Mouse (Mus musculus): ENCODE results near the gene Rbbp4.

DNA sequence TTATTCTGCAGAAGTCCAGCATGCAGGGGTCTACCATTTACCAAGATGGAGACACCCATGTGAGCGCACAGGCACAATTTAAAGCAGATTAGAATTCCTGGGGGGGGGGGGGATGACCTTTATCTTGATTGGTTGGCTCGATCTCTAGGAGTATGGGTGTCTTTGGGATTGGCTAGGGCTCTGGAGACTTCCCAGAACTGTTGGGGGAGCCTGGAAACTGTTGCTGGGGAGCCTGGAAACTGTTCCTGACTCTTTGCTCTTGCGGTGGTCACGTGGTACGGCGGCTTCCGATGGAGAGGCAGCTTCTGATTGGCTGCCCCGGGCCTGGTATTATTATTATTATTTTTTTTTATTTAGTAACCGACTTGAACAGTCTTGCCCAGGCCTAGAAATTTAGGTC, 46.9 kb upstream of the Rbbp4 start:
- TF ChIP-seq CHD2 (IDR thresholded peaks at IDR 0.05; ENCODE audit: low read depth, low read length) (no peak), MAFK (IDR thresholded peaks at IDR 0.05; ENCODE audit: insufficient read depth, low read depth, low read length) (no peak), ZC3H11A (IDR thresholded peaks at IDR 0.05; ENCODE audit: borderline replicate concordance, low read depth, low read length) (no peak), HCFC1 (IDR thresholded peaks at IDR 0.05; ENCODE audit: borderline replicate concordance, insufficient read depth, low read length) (no peak)
